Mouse (Mus musculus): ENCODE results near the gene Tmem242. TPM values are rescaled to one million over a fixed set of nuclear protein-coding genes. Genes with fewer than 3 reads are reported as not detected.

Tmem242 gene
- total RNA-seq (2023): 29.2 TPM

GRCm38 (mm10) chr17:5440159-5440971 lies at the start of gene Tmem242:
Tmem242 (minus strand) TSS chr17:5440259.

GRCm38 (mm10) chr17:5418545-5418944 lies 21.5 kb downstream of the Tmem242 start, which contains the start of gene Ldhal6b:
Ldhal6b (minus strand) TSS chr17:5418767.

Other genes starting within 250 kb of the Tmem242 start
- gene Ldhal6b, start 21.5 kb downstream of the Tmem242 start, total RNA-seq (2023): 2.2 TPM
- 4.6 TPM for gene Zdhhc14, start 52.3 kb upstream of the Tmem242 start, total RNA-seq (2023)